30 mouse cellular contexts compared by ENCODE assay signal in the genomic region with DNA sequence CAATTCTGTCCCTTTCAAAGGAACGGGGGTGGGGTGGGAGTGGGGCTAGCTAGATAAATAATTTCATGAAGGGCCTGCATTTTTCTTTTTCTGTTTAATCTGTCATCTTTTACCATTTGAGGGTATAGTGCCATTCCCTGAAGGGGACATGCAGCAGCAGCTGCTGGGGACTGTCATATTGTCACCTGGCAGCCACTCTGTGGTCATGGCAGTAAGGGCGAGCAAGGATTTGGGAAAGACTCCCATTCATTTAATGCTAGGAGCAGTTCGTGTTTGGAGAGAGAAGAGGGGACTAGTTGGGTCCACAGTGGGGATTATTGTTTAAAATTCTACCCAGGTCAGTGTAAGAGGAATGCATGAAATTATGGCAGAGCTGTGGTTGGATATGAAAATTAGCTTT. TPM values are rescaled to one million over a fixed set of nuclear protein-coding genes. Genes with fewer than 3 reads are reported as not detected.
DNase-seq lines count a peak whose midpoint lies in the region; TF ChIP-seq lines count a peak whose summit lies in the region.
"Had no signal": no experiment of that assay in that cellular context is flagged by ENCODE, and none has a peak within 500 bp of the region (broad histone marks: within the 10 kb centered on the region; RNA-seq: fewer than 3 reads in every experiment).

No protein-coding gene starts in this region.

- peak overlapping the region; percentile 53 for H3K27ac ChIP-seq in gastrocnemius, adult 2 months
- peak overlapping the region; percentile 21; the same call in 1 of the 2 replicates for H3K27ac ChIP-seq in heart, adult 2 months
- H3K27ac ChIP-seq: embryonic facial prominence, embryonic 13.5 days; embryonic facial prominence, embryonic 15.5 days; forebrain, embryonic 10.5 days; forebrain, embryonic 12.5 days had no signal

- H3K27me3 ChIP-seq in heart, adult 2 months (ENCODE audit: control insufficient read depth, insufficient read depth, low read length), result no peaks in the 10 kb centered on the region
- H3K27me3 ChIP-seq in myocyte (ENCODE audit: control insufficient read depth, insufficient read depth, insufficient read length), result no peaks in the 10 kb centered on the region
- H3K27me3 ChIP-seq: CH12.LX; embryonic facial prominence, embryonic 13.5 days; embryonic facial prominence, embryonic 15.5 days; forebrain, embryonic 12.5 days had no signal

- intact Hi-C loops in gastrocnemius, adult 2 months (cut with DNase I), result no loop called here
- intact Hi-C loops in heart, adult 2 months (cut with DNase I), result no loop called here

- no peaks in the 10 kb centered on the region for H3K79me2 ChIP-seq in heart, adult 2 months (replicated peaks; ENCODE audit: control insufficient read depth, insufficient read depth, low read length)
- H3K79me2 ChIP-seq in myocyte (ENCODE audit: control insufficient read depth, insufficient read depth), result no peaks in the 10 kb centered on the region

- peaks cover 1% of the 10 kb centered on the region; the same call in 1 of the 2 replicates for H3K4me1 ChIP-seq in heart, adult 2 months (ENCODE audit: control insufficient read depth, insufficient read depth, low read length)
- H3K4me1 ChIP-seq: embryonic facial prominence, embryonic 13.5 days; embryonic facial prominence, embryonic 15.5 days; forebrain, embryonic 12.5 days had no signal

- TF ChIP-seq POLR2A in heart, adult 2 months (IDR thresholded peaks at IDR 0.05; ENCODE audit: insufficient read depth, low read depth, low read length), result no peak
- TF ChIP-seq POLR2A in myocyte (IDR thresholded peaks at IDR 0.05; ENCODE audit: insufficient read length, low read depth), result no peak

- H3ac ChIP-seq in myocyte (ENCODE audit: control insufficient read depth, insufficient read length), result no peak overlapping the region

- no peak overlapping the region for H3K4me3 ChIP-seq in gastrocnemius, adult 2 months
- H3K4me3 ChIP-seq in heart, adult 2 months, result no peak overlapping the region
- no peak overlapping the region for H3K4me3 ChIP-seq in myocyte
- H3K4me3 ChIP-seq: embryonic facial prominence, embryonic 13.5 days; embryonic facial prominence, embryonic 15.5 days; erythroblast, embryonic 14.5 days; forebrain, embryonic 10.5 days; forebrain, embryonic 12.5 days had no signal

- no peak for TF ChIP-seq CTCF in gastrocnemius, adult 2 months (IDR thresholded peaks at IDR 0.05)
- no peak for TF ChIP-seq CTCF in heart, adult 2 months (IDR thresholded peaks at IDR 0.05)

- DNase-seq in gastrocnemius, adult 2 months, result peak; percentile 13
- no peak for DNase-seq in gastrocnemius, adult 8-10 months (ENCODE audit: low spot score in 2 of 2)
- DNase-seq in heart, adult 2 months, result no peak
- DNase-seq in heart, adult 18-20 months, result no peak
- DNase-seq: adrenal gland, adult 8-10 months; adrenal gland, postnatal 14 days; adrenal gland, postnatal 36 days; B cell, adult 2 months; cerebellum, adult 11-12 months; cerebellum, adult 2 months; cerebellum, adult 9-10 months; cerebellum, postnatal 10 days; cerebellum, postnatal 25 days; embryo, embryonic 11 days had no signal

- no peaks in the 10 kb centered on the region for H3K36me3 ChIP-seq in heart, adult 2 months (ENCODE audit: control insufficient read depth, insufficient read depth, low read length)
- H3K36me3 ChIP-seq in myocyte (ENCODE audit: control insufficient read depth, insufficient read depth), result no peaks in the 10 kb centered on the region
- H3K36me3 ChIP-seq: embryonic facial prominence, embryonic 13.5 days; embryonic facial prominence, embryonic 15.5 days; forebrain, embryonic 10.5 days; forebrain, embryonic 12.5 days; G1E had no signal

- H3K4me2 ChIP-seq in myocyte (ENCODE audit: low read depth), result peak overlapping the region; percentile 24
- H3K4me2 ChIP-seq: embryonic facial prominence, embryonic 13.5 days; embryonic facial prominence, embryonic 15.5 days; forebrain, embryonic 12.5 days had no signal

- 38% methylated on average over 3 of the region's 3 CpGs for WGBS in heart, adult 2 months

- TF ChIP-seq EP300 in heart, adult 2 months (IDR thresholded peaks at IDR 0.05; ENCODE audit: insufficient read depth, low read depth, low read length), result no peak

- no peak overlapping the region for H3K9ac ChIP-seq in heart, adult 2 months (ENCODE audit: low read depth, low read length)
- H3K9ac ChIP-seq: embryonic facial prominence, embryonic 13.5 days; embryonic facial prominence, embryonic 15.5 days; forebrain, embryonic 12.5 days had no signal

TF ChIP-seq in myocyte, 11 proteins besides CTCF, POLR2A, EP300 and RAD21:
- no peak for TF ChIP-seq TCF3 (IDR thresholded peaks at IDR 0.05; ENCODE audit: insufficient read length, low read depth)
- TF ChIP-seq MYOD1 (IDR thresholded peaks at IDR 0.05; ENCODE audit: control insufficient read depth in 1 of 3, insufficient read length in 2 of 3, low read depth in 2 of 3), result peak in 1 of 3 experiments; percentile 82

RNA-seq across cellular contexts. Expression of a gene that starts 16.3 kb away (rescaled TPM):
- total RNA-seq in gastrocnemius, adult 2 months (2021), result not detected
- not detected for total RNA-seq in gastrocnemius, adult 8-10 months (2022)
- total RNA-seq in heart, adult 2 months (2021), result under 1 TPM; 0.26 to 0.45 TPM
- 0.02 and 0.15 TPM in 2 replicates for polyA plus RNA-seq in heart, adult 2 months (2012; rRNA removed)
- under 1 TPM; 0.41 to 0.74 TPM for total RNA-seq in heart, adult 18-20 months (2021)
- not detected for polyA plus RNA-seq in myocyte (2012; fragmentation: generic; extraction: Trizol)
- total RNA-seq: adrenal gland, adult 18-20 months; adrenal gland, adult 8-10 months; adrenal gland, postnatal 14 days; adrenal gland, postnatal 36 days; CH12.LX; common myeloid progenitor, adult 5-6 weeks had no signal
- polyA plus RNA-seq: activated CD4-positive, CD25-positive, alpha-beta regulatory T cell, adult 4 months; CD4-positive, CD25-positive, alpha-beta regulatory T cell, adult 4 months; cerebellum, adult 2 months; embryonic facial prominence, embryonic 11.5 days; embryonic facial prominence, embryonic 13.5 days; embryonic facial prominence, embryonic 15.5 days; erythroblast, embryonic 14.5 days; forebrain, embryonic 10.5 days; forebrain, embryonic 12.5 days; forebrain, embryonic 14.5 days; forebrain, embryonic 16.5 days; G1E; Patski had no signal

RNA-seq across cellular contexts. Expression of a gene that starts 31.8 kb away (rescaled TPM):
- 100 to 1,000 TPM; 104 to 183 TPM for total RNA-seq in gastrocnemius, adult 2 months (2021)
- 100 to 1,000 TPM; 105 to 135 (median 118) TPM for total RNA-seq in gastrocnemius, adult 8-10 months (2022)
- 100 to 1,000 TPM; 220 to 268 TPM for total RNA-seq in heart, adult 2 months (2021)
- 121 and 213 TPM in 2 replicates for polyA plus RNA-seq in heart, adult 2 months (2012; rRNA removed)
- 100 to 1,000 TPM; 256 to 257 TPM for total RNA-seq in heart, adult 18-20 months (2021)
- polyA plus RNA-seq in myocyte (2012; fragmentation: generic; extraction: Trizol), result 4.2 TPM
- total RNA-seq: CH12.LX; common myeloid progenitor, adult 5-6 weeks had no signal
- polyA plus RNA-seq: activated CD4-positive, CD25-positive, alpha-beta regulatory T cell, adult 4 months; CD4-positive, CD25-positive, alpha-beta regulatory T cell, adult 4 months; erythroblast, embryonic 14.5 days; G1E had no signal
